Mouse (Mus musculus) C2C12 (cell line): ENCODE results near the gene Phyh. TPM values are rescaled to one million over a fixed set of nuclear protein-coding genes. Genes with fewer than 3 reads are reported as not detected.

Source experiments
- H3K27me3 ChIP-seq: one replicate; pipeline ENCODE4 v1.6.1; 2011; ENCODE audit not compliant: control insufficient read depth, insufficient read depth, insufficient read length
- H3K36me3 ChIP-seq: one replicate; pipeline ENCODE4 v1.6.1; 2011; ENCODE audit not compliant: control insufficient read depth, insufficient read depth
- H3K4me3 ChIP-seq: one replicate; pipeline ENCODE4 v1.5.1; 2011; ENCODE audit warnings: mild to moderate bottlenecking, control low read depth; ENCODE audit not compliant: poor library complexity, insufficient read depth, severe bottlenecking
- H3K79me2 ChIP-seq: one replicate; pipeline ENCODE4 v1.6.1; 2011; ENCODE audit not compliant: control insufficient read depth, insufficient read depth
- H3K79me3 ChIP-seq: one replicate; pipeline ENCODE4 v1.6.1; 2011; ENCODE audit warnings: low read depth, control low read depth
- H3ac ChIP-seq: one replicate; pipeline ENCODE3; 2011; ENCODE audit warnings: low read depth; ENCODE audit not compliant: control insufficient read depth, insufficient read length
- CEBPB ChIP-seq: IDR thresholded peaks from one replicate; pipeline ENCODE4 v1.6.1; 2011; ENCODE audit warnings: low read depth, mild to moderate bottlenecking, control low read depth, moderate library complexity
- CTCF ChIP-seq: IDR thresholded peaks from one replicate; pipeline ENCODE4 v1.5.1; 2011; ENCODE audit not compliant: control insufficient read depth, insufficient read depth, insufficient read length
- FOSL1 ChIP-seq: IDR thresholded peaks from one replicate; pipeline ENCODE4 v1.8.0; 2011; ENCODE audit warnings: mild to moderate bottlenecking, low read length; ENCODE audit not compliant: poor library complexity, insufficient read depth, severe bottlenecking
- MAX ChIP-seq: IDR thresholded peaks from one replicate; pipeline ENCODE4 v1.6.1; 2011; ENCODE audit warnings: mild to moderate bottlenecking, control low read depth
- MYOD1 ChIP-seq: IDR thresholded peaks from one replicate; pipeline ENCODE4 v1.6.1; 2011; ENCODE audit warnings: low read depth; ENCODE audit not compliant: control insufficient read depth, insufficient read length
- MYOG ChIP-seq: IDR thresholded peaks from one replicate; pipeline ENCODE4 v1.6.1; 2011; ENCODE audit not compliant: control insufficient read depth, insufficient read length; ENCODE audit errors: extremely low read depth
- USF1 ChIP-seq: IDR thresholded peaks from one replicate; pipeline ENCODE4 v1.6.1; 2011; ENCODE audit warnings: low read depth, mild to moderate bottlenecking, control low read depth, moderate library complexity
- polyA plus RNA-seq: library from polyadenylated mRNA; unstranded; fragments of >200 nt; fragmentation: generic; extraction: Trizol; gene quantifications from one replicate; pipeline ENCODE4 v1.2.1, GENCODE M21; 2012; ENCODE audit warnings: missing spikeins

Gene Phyh
- polyA plus RNA-seq, 1 experiment, result 5.9 TPM

GRCm38 (mm10) chr2:4950986-4951385, 32.2 kb downstream of the Phyh start:
- no peak overlapping the region for H3ac ChIP-seq

GRCm38 (mm10) chr2:4954216-4954760, 35.5 kb downstream of the Phyh start:
- H3K27me3 ChIP-seq, result no peaks in the 10 kb centered on the region
- no peak overlapping the region for H3ac ChIP-seq
- TF ChIP-seq CTCF (no peak), MYOD1 (no peak), CEBPB (no peak), MAX (no peak), MYOG (no peak), USF1 (no peak), FOSL1 (no peak)
- no peaks in the 10 kb centered on the region for H3K79me2 ChIP-seq
- H3K36me3 ChIP-seq, result no peaks in the 10 kb centered on the region
- H3K4me3 ChIP-seq, result no peak overlapping the region
- H3K79me3 ChIP-seq, result no peaks in the 10 kb centered on the region

More at GRCm38 (mm10) chr2:4950986-4951385, 32.2 kb downstream of the Phyh start:
- Histone ChIP-seq H3K36me3 (no peaks in the 10 kb centered on the region), H3K79me3 (no peaks in the 10 kb centered on the region), H3K4me3 (no peak overlapping the region), H3K79me2 (no peaks in the 10 kb centered on the region), H3K27me3 (no peaks in the 10 kb centered on the region)
- TF ChIP-seq MAX (no peak), CTCF (no peak), MYOD1 (no peak), USF1 (no peak), CEBPB (no peak), MYOG (no peak), FOSL1 (no peak)

DNA sequence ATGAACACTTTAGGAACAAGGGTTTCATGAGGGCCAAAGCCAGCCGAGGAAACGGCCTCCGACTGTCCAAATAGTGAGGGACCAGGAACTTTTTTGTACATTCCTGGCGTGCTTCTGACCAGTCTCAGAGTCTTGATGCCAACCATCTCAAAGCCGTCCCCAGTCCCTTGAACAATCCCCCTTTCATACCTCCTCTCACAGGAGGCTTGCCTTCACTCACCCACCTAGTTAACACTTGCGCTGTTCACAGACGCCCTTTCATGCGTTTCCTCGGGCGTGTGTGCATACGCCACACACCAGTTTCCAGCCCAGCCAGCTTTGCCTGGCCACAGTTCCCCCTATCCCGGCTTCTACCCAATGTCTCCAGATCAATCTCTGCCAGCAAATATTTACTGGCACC, 39.2 kb downstream of the Phyh start:
- H3K79me2 ChIP-seq, result no peaks in the 10 kb centered on the region
- no peak overlapping the region for H3ac ChIP-seq
- no peak for TF ChIP-seq CTCF
- no peak for TF ChIP-seq USF1
- TF ChIP-seq FOSL1, result no peak
- no peak for TF ChIP-seq MYOG
- no peak for TF ChIP-seq MYOD1
- no peak for TF ChIP-seq MAX
- no peak for TF ChIP-seq CEBPB
- H3K4me3 ChIP-seq, result no peak overlapping the region
- no peaks in the 10 kb centered on the region for H3K79me3 ChIP-seq
- no peaks in the 10 kb centered on the region for H3K27me3 ChIP-seq
- no peaks in the 10 kb centered on the region for H3K36me3 ChIP-seq

GRCm38 (mm10) chr2:4967806-4968205, 49.0 kb downstream of the Phyh start:
- Histone ChIP-seq H3K79me3 (no peaks in the 10 kb centered on the region), H3K4me3 (no peak overlapping the region), H3K27me3 (no peaks in the 10 kb centered on the region), H3K79me2 (no peaks in the 10 kb centered on the region), H3K36me3 (no peaks in the 10 kb centered on the region), H3ac (no peak overlapping the region)
- TF ChIP-seq CTCF (no peak), MAX (no peak), USF1 (no peak), CEBPB (no peak), FOSL1 (no peak)

DNA sequence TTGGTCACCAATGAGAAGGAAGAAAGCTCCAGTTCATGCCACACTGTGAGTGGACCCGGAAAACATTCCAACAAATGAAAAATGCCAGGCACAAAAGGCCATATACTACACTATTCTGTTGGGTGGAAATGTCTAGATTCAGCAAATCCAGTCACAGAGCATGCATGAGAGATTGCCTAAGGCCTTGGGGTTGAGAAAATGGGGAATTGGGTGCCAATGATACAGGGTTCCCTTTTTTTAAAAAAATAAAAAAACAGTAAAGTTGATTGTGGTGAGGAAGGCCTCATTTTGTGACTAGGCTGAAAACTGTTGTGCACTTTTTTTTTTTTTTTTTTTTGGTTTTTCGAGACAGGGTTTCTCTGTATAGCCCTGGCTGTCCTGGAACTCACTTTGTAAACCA, 50.3 kb downstream of the Phyh start:
- H3K79me2 ChIP-seq, result no peaks in the 10 kb centered on the region
- H3K36me3 ChIP-seq, result no peaks in the 10 kb centered on the region
- no peak for TF ChIP-seq MYOD1
- no peak for TF ChIP-seq USF1
- no peak for TF ChIP-seq MAX
- no peak for TF ChIP-seq CTCF
- no peak for TF ChIP-seq CEBPB
- no peak for TF ChIP-seq MYOG
- no peaks in the 10 kb centered on the region for H3K79me3 ChIP-seq
- no peaks in the 10 kb centered on the region for H3K27me3 ChIP-seq
- no peak overlapping the region for H3K4me3 ChIP-seq
- no peak overlapping the region for H3ac ChIP-seq

- no peaks in the 10 kb centered on the region for H3K27me3 ChIP-seq
- TF ChIP-seq MYOG (no peak), CEBPB (no peak), MYOD1 (no peak)
- H3K79me2 ChIP-seq, result no peaks in the 10 kb centered on the region
- no peak within 1 kb of the TSS for H3K4me3 ChIP-seq
- no peaks in the 10 kb centered on the region for H3K79me3 ChIP-seq
- no peaks in the 10 kb centered on the region for H3K36me3 ChIP-seq
- no peak within 1 kb of the TSS for H3ac ChIP-seq
These were observed 57.0 kb downstream of the Phyh start, which contains the start of gene Ucma for GRCm38 (mm10) chr2:4975807-4976206. TSS of gene Ucma (plus strand) at chr2:4976122.
